Mouse (Mus musculus) kidney, adult 2 months (tissue): Measurements from ENCODE around the gene Elovl5.

Source experiments
- CTCF ChIP-seq: fragments of 200-500 bp; conservative IDR thresholded peaks from 2 replicates; pipeline ENCODE4 v1.5.1; 2011; ENCODE audit warnings: low read depth, mild to moderate bottlenecking, control low read depth, low read length, moderate library complexity, mixed read lengths; ENCODE audit not compliant: insufficient read depth, insufficient read length
- POLR2A ChIP-seq: fragments of 200-500 bp; IDR thresholded peaks from one replicate; pipeline ENCODE4 v1.6.1; 2011; ENCODE audit warnings: low read depth, low read length, control low read depth

DNA sequence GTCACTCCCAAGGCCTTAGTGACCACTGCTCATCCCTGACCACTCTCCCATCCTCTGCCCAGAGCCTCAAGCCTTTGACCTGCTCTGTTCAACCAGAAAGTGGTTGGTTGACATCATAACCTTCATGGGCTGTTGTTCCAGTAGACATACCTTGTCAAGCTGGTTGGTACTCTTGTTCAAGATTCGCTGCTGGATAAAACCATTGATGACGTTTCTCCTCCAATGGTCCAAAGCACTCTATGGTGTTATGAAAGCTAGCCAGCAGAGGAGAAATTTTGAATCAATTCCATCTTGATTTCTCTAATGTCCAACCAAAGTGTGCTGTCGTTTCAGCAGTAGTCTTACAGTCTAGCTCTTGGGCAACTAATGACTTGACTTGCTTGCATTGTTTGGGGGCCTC is 27.0 kb downstream of the Elovl5 start:
- TF ChIP-seq POLR2A (no peak), CTCF (no peak)
